In genomic region chr15:6707551-6707935, GRCm38 (mm10) we compare ENCODE assay signal across 7 mouse cellular contexts. TPM values are rescaled to one million over a fixed set of nuclear protein-coding genes. Genes with fewer than 3 reads are reported as not detected.
A peak's percentile ranks its signal among the peaks of the same experiment; 100 is the strongest.
DNase-seq lines count a peak whose midpoint lies in the region; ATAC-seq and TF ChIP-seq lines count a peak whose summit lies in the region.

No protein-coding gene starts in this region.

- TF ChIP-seq POLR2A in small intestine, adult 2 months (IDR thresholded peaks at IDR 0.05; ENCODE audit: low read depth, low read length): no peak

- peaks cover 3% of the 10 kb centered on the region; the same call in 1 of the 2 replicates for H3K27me3 ChIP-seq in intestine, embryonic 14.5 days (replicated peaks; ENCODE audit: control insufficient read depth, insufficient read depth, low read length)
- no peaks in the 10 kb centered on the region for H3K27me3 ChIP-seq in limb, embryonic 10.5 days (ENCODE audit: low read depth, poor library complexity, severe bottlenecking)
- no peaks in the 10 kb centered on the region for H3K27me3 ChIP-seq in midbrain, embryonic 11.5 days (ENCODE audit: control insufficient read depth, insufficient read depth, low read length)
- H3K27me3 ChIP-seq in small intestine, adult 2 months (ENCODE audit: control insufficient read depth, insufficient read depth, low read length): no peaks in the 10 kb centered on the region

- peak; percentile 84 for DNase-seq in adrenal gland, adult 2 months
- DNase-seq in embryo, embryonic 10.5 days (ENCODE audit: low spot score): peak; percentile 81
- DNase-seq in gastrocnemius, postnatal 10 days: peak; percentile 64
- peak; percentile 91 for DNase-seq in intestine, embryonic 14.5 days (ENCODE audit: low spot score)
- peak; percentile 84 for DNase-seq in limb, embryonic 10.5 days (ENCODE audit: low spot score)
- DNase-seq in midbrain, embryonic 11.5 days (ENCODE audit: low spot score, missing footprints): peak; percentile 97

- H3K9me3 ChIP-seq in intestine, embryonic 14.5 days (ENCODE audit: control insufficient read depth, low read length): no peaks in the 10 kb centered on the region
- H3K9me3 ChIP-seq in limb, embryonic 10.5 days (replicated peaks): no peaks in the 10 kb centered on the region
- H3K9me3 ChIP-seq in midbrain, embryonic 11.5 days (ENCODE audit: control insufficient read depth, low read length): no peaks in the 10 kb centered on the region

- H3K4me2 ChIP-seq in intestine, embryonic 14.5 days (ENCODE audit: low read length): peak overlapping the region; percentile 75
- H3K4me2 ChIP-seq in midbrain, embryonic 11.5 days: peak overlapping the region; percentile 54

- WGBS in intestine, embryonic 14.5 days: 0% methylated on average over 43 of the region's 43 CpGs
- under 1% methylated on average over 43 of the region's 43 CpGs for WGBS in limb, embryonic 10.5 days
- WGBS in midbrain, embryonic 11.5 days: under 1% methylated on average over 43 of the region's 43 CpGs
- under 1% methylated on average over 43 of the region's 43 CpGs for WGBS in small intestine, adult 2 months

- peak overlapping the region; percentile 96 for H3K27ac ChIP-seq in intestine, embryonic 14.5 days (ENCODE audit: low read depth)
- H3K27ac ChIP-seq in limb, embryonic 10.5 days: peak overlapping the region; percentile 97
- peak overlapping the region; percentile 96 for H3K27ac ChIP-seq in midbrain, embryonic 11.5 days (ENCODE audit: low read depth, low read length)
- H3K27ac ChIP-seq in small intestine, adult 2 months (ENCODE audit: insufficient read depth, low read depth, low read length): 0 out of 2 replicates have a peak overlapping the region, but pooled peaks have one; percentile 8

- H3K4me1 ChIP-seq in intestine, embryonic 14.5 days (replicated peaks; ENCODE audit: control insufficient read depth, insufficient read depth, low read length): peaks cover 20% of the 10 kb centered on the region; the same call in 1 of the 2 replicates
- H3K4me1 ChIP-seq in limb, embryonic 10.5 days: peaks cover 20% of the 10 kb centered on the region
- H3K4me1 ChIP-seq in midbrain, embryonic 11.5 days (ENCODE audit: control insufficient read depth, insufficient read depth, low read length): peaks cover 10% of the 10 kb centered on the region
- H3K4me1 ChIP-seq in small intestine, adult 2 months (ENCODE audit: control insufficient read depth, insufficient read depth, insufficient read length, low read length): peaks cover 5% of the 10 kb centered on the region; the same call in 1 of the 2 replicates

- H3K36me3 ChIP-seq in intestine, embryonic 14.5 days (ENCODE audit: control insufficient read depth, insufficient read depth, low read length): no peaks in the 10 kb centered on the region
- no peaks in the 10 kb centered on the region for H3K36me3 ChIP-seq in limb, embryonic 10.5 days
- no peaks in the 10 kb centered on the region for H3K36me3 ChIP-seq in midbrain, embryonic 11.5 days (ENCODE audit: control insufficient read depth, insufficient read depth, low read length)
- H3K36me3 ChIP-seq in small intestine, adult 2 months (ENCODE audit: control insufficient read depth, insufficient read depth, low read length): no peaks in the 10 kb centered on the region

- peak; percentile 70 for ATAC-seq in intestine, embryonic 14.5 days (replicated peaks; ENCODE audit: low FRiP score, low TSS enrichment, low read depth)
- peak; percentile 71 for ATAC-seq in midbrain, embryonic 11.5 days (ENCODE audit: low FRiP score)

- H3K9ac ChIP-seq in intestine, embryonic 14.5 days (ENCODE audit: low read length): peak overlapping the region; percentile 95
- peak overlapping the region; percentile 93 for H3K9ac ChIP-seq in midbrain, embryonic 11.5 days (ENCODE audit: low read length)

- no peak for TF ChIP-seq CTCF in small intestine, adult 2 months (IDR thresholded peaks at IDR 0.05; ENCODE audit: extremely low read depth, insufficient read length, insufficient replicate concordance, low read depth, low read length)

- peak overlapping the region; percentile 95 for H3K4me3 ChIP-seq in intestine, embryonic 14.5 days (ENCODE audit: low read depth, low read length)
- H3K4me3 ChIP-seq in limb, embryonic 10.5 days: peak overlapping the region; percentile 94
- H3K4me3 ChIP-seq in midbrain, embryonic 11.5 days (ENCODE audit: low read depth, low read length): peak overlapping the region; percentile 93
- H3K4me3 ChIP-seq in small intestine, adult 2 months (ENCODE audit: low read depth, low read length): peak overlapping the region; percentile 100

RNA-seq across cellular contexts. Expression of gene Rictor, which starts 0.6 kb away (rescaled TPM):
- total RNA-seq in adrenal gland, adult 2 months (2021): 10 to 100 TPM; 18.0 to 28.5 TPM
- 2.3 and 2.9 TPM in 2 replicates for polyA plus RNA-seq in adrenal gland, adult 2 months (2012; rRNA removed)
- total RNA-seq in gastrocnemius, postnatal 10 days (2021): 10 to 100 TPM; 11.0 to 14.5 TPM
- polyA plus RNA-seq in intestine, embryonic 14.5 days (2014; fragmentation: Nextera tagmentation; extraction: Ambion mirVana): 41.1 and 43.8 TPM in 2 replicates
- 33.3 and 37.7 TPM in 2 replicates for polyA plus RNA-seq in limb, embryonic 10.5 days (2016; fragmentation: Nextera tagmentation; extraction: Ambion mirVana)
- polyA plus RNA-seq in midbrain, embryonic 11.5 days (2014; fragmentation: Nextera tagmentation; extraction: Ambion mirVana): 48.6 and 54.7 TPM in 2 replicates
- polyA plus RNA-seq in small intestine, adult 2 months (2012; rRNA removed): 1.1 and 2.5 TPM in 2 replicates

Comparison
In these comparisons a context has a peak if more than half of its experiments do, and no peak if none do; other contexts are left out.
1. Peak in every context shown above with its lines: DNase-seq, ATAC-seq, H3K4me3 ChIP-seq and H3K27ac ChIP-seq.
2. H3K27ac ChIP-seq: peak in every context shown above with its lines; median percentile 97 in limb, embryonic 10.5 days; 96 in intestine, embryonic 14.5 days; 96 in midbrain, embryonic 11.5 days; 8 in small intestine, adult 2 months.